Mouse (Mus musculus): ENCODE data around the gene Grik2.

The Grik2 gene

GRCm38 (mm10) chr10:49788381-49788906 lies at the start of gene Grik2:
Gene Grik2, minus strand, starts transcription at chr10:49788766.
- DNase-seq (ENCODE audit: extremely low read depth, low read depth, low spot score) = no peak

DNA sequence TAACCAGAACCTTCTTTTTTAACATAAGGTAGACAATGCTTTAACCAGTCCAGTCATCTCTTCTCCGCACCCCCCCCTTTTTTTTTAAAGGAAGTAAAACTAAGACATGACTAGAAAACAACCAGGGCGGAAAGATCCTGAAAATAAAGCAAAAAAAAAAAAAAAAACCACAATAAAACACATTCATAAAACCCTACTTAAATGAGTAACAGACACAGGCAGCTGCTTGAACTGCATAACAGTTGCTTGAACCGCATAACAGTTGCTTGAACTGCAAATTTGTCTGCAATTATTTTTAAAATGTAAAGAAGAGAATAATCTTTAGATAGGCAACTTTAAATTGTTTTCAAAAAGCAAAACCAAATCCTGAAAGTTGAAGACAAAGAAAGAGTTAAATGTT lies 45.8 kb upstream of the Grik2 start:
- no peak for DNase-seq (ENCODE audit: extremely low read depth, low read depth, low spot score)

GRCm38 (mm10) chr10:49807276-49807675 lies 18.7 kb upstream of the Grik2 start:
- no peak for DNase-seq (ENCODE audit: extremely low read depth, low read depth, low spot score)

DNA sequence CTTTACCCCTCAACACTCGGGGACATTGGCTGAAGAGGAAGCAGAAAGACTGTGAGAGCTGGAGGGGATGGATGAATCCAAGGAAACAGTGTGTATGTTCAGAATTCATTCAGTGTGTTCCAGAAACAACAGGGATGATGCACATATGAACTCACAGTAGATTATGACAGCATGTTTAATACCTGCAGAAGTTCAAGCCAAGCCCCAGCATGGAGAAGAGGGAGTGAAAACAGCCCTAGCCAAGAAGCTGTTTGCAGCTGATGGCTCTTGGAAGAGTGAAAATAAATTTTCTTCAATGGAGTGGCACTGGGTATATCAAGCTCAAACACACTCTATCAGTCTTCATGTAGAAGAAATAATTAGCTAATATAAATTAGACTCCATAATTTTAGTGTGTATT lies 12.4 kb upstream of the Grik2 start:
- no peak for DNase-seq (ENCODE audit: extremely low read depth, low read depth, low spot score)

DNA sequence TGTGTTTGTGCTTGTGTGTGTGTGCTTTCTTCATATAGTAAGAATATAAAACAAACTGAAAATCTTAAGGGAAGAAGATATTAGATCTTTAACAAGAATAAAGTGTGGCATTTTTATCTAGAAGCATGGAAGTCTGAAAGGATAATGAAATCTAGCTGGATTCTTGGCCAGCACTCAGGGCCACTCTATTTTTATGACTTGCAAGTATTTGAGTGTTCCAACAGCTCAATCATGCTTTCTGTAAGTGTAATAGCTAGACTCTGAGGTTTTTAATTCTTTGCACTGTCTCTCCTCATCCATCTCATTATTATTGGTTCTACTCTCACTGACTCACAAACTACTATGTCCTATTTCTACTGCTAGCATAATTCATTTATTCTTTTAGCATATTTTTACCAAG lies 5.6 kb upstream of the Grik2 start:
- DNase-seq (ENCODE audit: extremely low read depth, low read depth, low spot score) = no peak

GRCm38 (mm10) chr10:49790326-49790725 lies 1.8 kb upstream of the Grik2 start:
- no peak for DNase-seq (ENCODE audit: extremely low read depth, low read depth, low spot score)

- DNase-seq (ENCODE audit: extremely low read depth, low read depth, low spot score) = no peak
Observed at GRCm38 (mm10) chr10:49789711-49790110, 1.1 kb upstream of the Grik2 start.

GRCm38 (mm10) chr10:49788914-49789313 lies 348 bp upstream of the Grik2 start:
- DNase-seq (ENCODE audit: extremely low read depth, low read depth, low spot score) = no peak

- no peak for DNase-seq (ENCODE audit: extremely low read depth, low read depth, low spot score)
Observed at GRCm38 (mm10) chr10:49786630-49787029, 1.9 kb downstream of the Grik2 start.

- no peak for DNase-seq (ENCODE audit: extremely low read depth, low read depth, low spot score)
Observed at GRCm38 (mm10) chr10:49785477-49785876, 3.1 kb downstream of the Grik2 start.

- no peak for DNase-seq (ENCODE audit: extremely low read depth, low read depth, low spot score)
Observed at GRCm38 (mm10) chr10:49784831-49785230, 3.7 kb downstream of the Grik2 start.

GRCm38 (mm10) chr10:49782741-49783691 lies 5.5 kb downstream of the Grik2 start:
- DNase-seq (ENCODE audit: extremely low read depth, low read depth, low spot score) = no peak

GRCm38 (mm10) chr10:49782061-49782460 lies 6.5 kb downstream of the Grik2 start:
- DNase-seq (ENCODE audit: extremely low read depth, low read depth, low spot score) = no peak

DNA sequence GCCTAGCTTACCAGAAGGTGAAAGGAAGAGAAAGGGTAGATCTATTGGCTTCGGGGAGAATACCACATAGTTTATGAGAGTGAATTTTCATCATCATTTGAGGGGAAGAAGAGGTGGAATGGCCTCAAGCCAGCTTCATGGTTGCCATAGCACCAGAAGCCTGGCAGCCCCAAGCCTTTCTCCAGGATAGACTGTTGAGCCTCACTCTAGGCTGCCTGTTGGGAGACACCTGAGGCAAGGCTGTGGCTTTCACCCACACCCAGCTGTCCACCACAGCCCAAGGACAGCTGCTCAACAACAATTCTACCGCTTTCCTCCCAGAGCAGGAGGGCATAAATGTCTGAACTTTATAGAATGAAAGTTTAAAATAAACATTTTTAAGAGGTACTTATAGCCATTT lies 8.1 kb downstream of the Grik2 start:
- no peak for DNase-seq (ENCODE audit: extremely low read depth, low read depth, low spot score)

GRCm38 (mm10) chr10:49768897-49769296 lies 19.7 kb downstream of the Grik2 start:
- DNase-seq (ENCODE audit: extremely low read depth, low read depth, low spot score) = no peak

DNA sequence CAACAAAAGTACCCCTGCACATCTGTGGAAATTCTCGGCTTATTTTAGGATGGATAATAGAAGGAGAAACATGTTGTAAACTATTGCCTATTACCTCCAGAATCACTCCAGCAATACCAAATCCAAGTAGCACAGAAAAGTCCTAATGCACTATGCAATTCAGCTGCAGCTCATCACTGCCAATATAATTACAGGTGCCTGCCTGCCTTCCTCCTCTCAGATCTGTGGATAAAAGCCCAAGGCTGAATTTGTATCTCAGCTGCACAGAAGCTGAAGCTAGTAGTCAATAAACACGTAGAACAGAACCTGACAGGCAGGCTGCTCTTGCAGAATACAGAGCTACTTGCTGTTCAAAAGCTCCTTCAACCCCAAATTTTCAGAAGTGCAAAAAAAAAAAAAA lies 21.0 kb downstream of the Grik2 start:
- no peak for DNase-seq (ENCODE audit: extremely low read depth, low read depth, low spot score)

DNA sequence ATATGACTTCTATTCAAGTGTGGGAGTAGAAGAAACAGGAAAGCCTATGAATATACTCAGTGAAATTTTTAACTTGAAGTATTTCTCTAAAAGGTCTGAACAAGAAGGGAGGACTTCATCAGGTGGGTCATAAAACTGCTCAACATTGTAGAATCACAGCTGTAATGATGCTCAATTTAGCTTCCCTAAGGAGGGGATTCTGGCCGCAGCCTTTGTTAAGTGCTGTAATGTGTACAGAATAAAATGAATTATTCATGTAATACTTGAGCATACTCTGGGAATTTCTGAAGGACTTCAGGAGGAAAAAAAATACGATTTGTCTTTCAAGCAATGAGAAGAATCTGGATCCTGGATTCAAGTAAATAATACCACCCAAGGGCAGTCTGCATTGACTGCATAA lies 26.0 kb downstream of the Grik2 start:
- DNase-seq (ENCODE audit: extremely low read depth, low read depth, low spot score) = no peak

GRCm38 (mm10) chr10:49751769-49752168 lies 36.8 kb downstream of the Grik2 start:
- DNase-seq (ENCODE audit: extremely low read depth, low read depth, low spot score) = no peak

DNA sequence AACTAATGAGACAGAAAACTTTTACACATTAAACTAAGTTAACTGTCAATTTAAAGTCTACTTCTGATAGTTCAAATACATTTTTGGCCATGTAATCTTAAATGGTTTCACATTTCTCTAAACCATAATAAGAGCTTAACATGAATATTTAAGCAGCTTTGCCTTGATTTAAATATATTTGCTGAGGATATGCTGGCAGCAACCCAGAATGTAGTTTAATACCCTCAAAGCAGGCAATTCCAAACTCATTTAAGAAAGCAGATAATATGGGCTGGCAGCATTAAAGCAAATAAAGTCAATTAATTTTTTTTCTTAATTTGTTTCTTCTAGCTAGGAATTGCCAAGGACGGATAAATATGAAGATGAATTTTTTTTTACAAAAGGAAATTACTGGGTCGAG lies 56.7 kb downstream of the Grik2 start:
- DNase-seq (ENCODE audit: extremely low read depth, low read depth, low spot score) = no peak

DNA sequence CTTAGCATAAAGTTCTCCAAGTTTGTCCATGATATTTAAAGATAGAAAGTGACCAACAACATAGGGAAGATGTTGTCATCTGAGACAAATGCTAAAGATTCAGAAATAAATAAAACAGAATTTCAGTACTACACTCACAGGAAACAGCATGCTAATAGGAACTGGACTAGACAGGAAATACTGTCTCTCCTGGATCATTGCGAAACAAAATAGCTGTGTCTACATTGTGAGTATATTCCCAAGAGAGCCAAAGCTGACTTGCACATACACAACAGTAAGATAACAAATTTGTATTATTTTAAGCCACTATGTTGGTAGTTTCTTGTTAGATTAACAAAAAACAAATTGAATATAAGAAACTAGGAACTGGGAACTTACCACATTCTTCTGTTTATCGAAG lies 64.9 kb downstream of the Grik2 start:
- DNase-seq (ENCODE audit: extremely low read depth, low read depth, low spot score) = no peak

DNA sequence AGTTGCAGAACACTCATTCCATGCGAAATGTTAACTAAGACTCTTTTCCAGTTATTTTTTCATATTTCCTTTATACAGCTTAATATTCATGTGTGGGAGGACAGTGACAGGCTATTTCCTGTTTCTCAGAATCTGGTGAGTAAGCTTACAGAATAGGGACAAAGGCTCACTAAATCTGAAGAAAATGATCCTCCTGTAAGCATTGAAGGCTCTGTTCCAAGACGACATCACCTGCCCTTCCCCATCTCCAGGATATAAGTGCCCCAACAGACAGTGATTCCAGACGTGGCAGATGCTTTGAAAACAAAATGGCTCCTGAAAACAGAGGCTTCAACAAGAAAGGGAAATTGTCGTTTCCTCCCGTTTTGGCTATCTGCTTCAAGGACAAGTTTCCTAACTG lies 71.7 kb downstream of the Grik2 start:
- DNase-seq (ENCODE audit: extremely low read depth, low read depth, low spot score) = no peak

GRCm38 (mm10) chr10:49709748-49710147 lies 78.8 kb downstream of the Grik2 start:
- no peak for DNase-seq (ENCODE audit: extremely low read depth, low read depth, low spot score)

DNA sequence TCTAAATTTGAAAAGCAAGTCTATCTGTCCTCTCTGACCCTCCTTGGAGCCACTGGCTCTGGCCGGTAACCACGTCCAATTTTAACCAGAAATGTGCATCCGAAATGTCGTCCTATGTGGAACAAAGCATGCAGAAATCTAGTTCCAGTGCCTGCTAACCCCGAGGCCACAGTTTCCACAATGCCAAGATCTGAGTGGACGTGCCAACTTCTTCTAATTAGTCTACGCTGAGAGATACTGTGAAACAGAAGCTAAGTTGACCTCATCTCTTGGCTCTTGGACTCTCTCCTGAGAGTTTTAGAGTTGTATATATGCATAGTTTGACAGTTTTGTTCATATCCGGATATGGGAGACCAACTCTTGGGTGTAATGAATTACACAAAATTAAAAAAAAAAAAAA lies 84.1 kb downstream of the Grik2 start:
- no peak for DNase-seq (ENCODE audit: extremely low read depth, low read depth, low spot score)
